Mouse (Mus musculus): ENCODE results near the gene Poln.

- TF ChIP-seq CTCF (IDR thresholded peaks at IDR 0.05; ENCODE audit: low read depth) (no peak), EP300 (optimal IDR thresholded peaks at IDR 0.05) (no peak)
These were observed 25.2 kb upstream of the Poln start for GRCm38 (mm10) chr5:34194426-34194825.

All from stomach, postnatal 0 days (tissue).